ENCODE assay signal across 9 mouse cellular contexts in genomic region chr1:190944109-190944760, GRCm38 (mm10). TPM values are rescaled to one million over a fixed set of nuclear protein-coding genes. Genes with fewer than 3 reads are reported as not detected.
A peak's percentile ranks its signal among the peaks of the same experiment; 100 is the strongest.
DNase-seq lines count a peak whose midpoint lies in the region; ATAC-seq and TF ChIP-seq lines count a peak whose summit lies in the region.
"Had no signal": no experiment of that assay in that cellular context is flagged by ENCODE, and none has a peak within 500 bp of the region (broad histone marks: within the 10 kb centered on the region; RNA-seq: fewer than 3 reads in every experiment).

No protein-coding gene starts in this region.

- TF ChIP-seq EP300 in lung, postnatal 0 days (IDR thresholded peaks at IDR 0.05) = no peak

- TF ChIP-seq CTCF in lung, postnatal 0 days (IDR thresholded peaks at IDR 0.05) = peak; percentile 92

- no peaks in the 10 kb centered on the region for H3K27me3 ChIP-seq in forebrain, embryonic 12.5 days
- H3K27me3 ChIP-seq in lung, postnatal 0 days (replicated peaks; ENCODE audit: insufficient read depth, low read length) = no peaks in the 10 kb centered on the region
- H3K27me3 ChIP-seq: liver, embryonic 15.5 days had no signal

- no peak overlapping the region for H3K27ac ChIP-seq in forebrain, embryonic 12.5 days
- H3K27ac ChIP-seq in lung, postnatal 0 days (ENCODE audit: low read length) = no peak overlapping the region
- H3K27ac ChIP-seq: liver, embryonic 15.5 days had no signal

- ATAC-seq in forebrain, embryonic 12.5 days (ENCODE audit: low FRiP score) = peak; percentile 78
- peak; percentile 95 to 97 for ATAC-seq in hematopoietic stem cell, adult 5-6 weeks (replicated peaks in 1 of 2; ENCODE audit: insufficient read depth in 1 of 2, low FRiP score in 2 of 2, low TSS enrichment in 1 of 2, low read depth in 1 of 2, poor library complexity in 2 of 2, severe bottlenecking in 2 of 2)
- peak; percentile 81 for ATAC-seq in lung, postnatal 0 days

- no peak overlapping the region for H3K4me2 ChIP-seq in forebrain, embryonic 12.5 days
- no peak overlapping the region for H3K4me2 ChIP-seq in lung, postnatal 0 days (replicated peaks; ENCODE audit: low read depth, low read length)
- H3K4me2 ChIP-seq: liver, embryonic 15.5 days had no signal

- H3K9ac ChIP-seq in forebrain, embryonic 12.5 days = no peak overlapping the region
- no peak overlapping the region for H3K9ac ChIP-seq in lung, postnatal 0 days (replicated peaks; ENCODE audit: low read depth)
- H3K9ac ChIP-seq: liver, embryonic 15.5 days had no signal

- H3K4me1 ChIP-seq in forebrain, embryonic 12.5 days = no peaks in the 10 kb centered on the region
- H3K4me1 ChIP-seq in lung, postnatal 0 days (ENCODE audit: insufficient read depth, low read depth, low read length) = no peaks in the 10 kb centered on the region
- H3K4me1 ChIP-seq: liver, embryonic 15.5 days had no signal

- 63% methylated on average over 6 of the region's 6 CpGs for WGBS in forebrain, embryonic 12.5 days
- 49% methylated on average over 6 of the region's 6 CpGs for WGBS in lung, postnatal 0 days

- peak; percentile 80 for DNase-seq in ES-CJ7 (ENCODE audit: low read depth, low spot score)
- DNase-seq in brain, embryonic 18.5 days (ENCODE audit: low read depth, low spot score) = peak; percentile 50
- DNase-seq in layer of hippocampus, adult 9-10 months (ENCODE audit: low spot score) = peak; percentile 49
- DNase-seq in lung, postnatal 0 days (ENCODE audit: low spot score) = peak; percentile 78
- DNase-seq in retina, postnatal 1 day = peak; percentile 84
- peak; percentile 42 for DNase-seq in urinary bladder, adult 2 months (ENCODE audit: low spot score)

- H3K36me3 ChIP-seq in forebrain, embryonic 12.5 days (replicated peaks) = peaks cover 84% of the 10 kb centered on the region
- peaks cover 43% of the 10 kb centered on the region for H3K36me3 ChIP-seq in lung, postnatal 0 days (ENCODE audit: insufficient read depth, low read length)

- H3K9me3 ChIP-seq in forebrain, embryonic 12.5 days = no peaks in the 10 kb centered on the region
- no peaks in the 10 kb centered on the region for H3K9me3 ChIP-seq in lung, postnatal 0 days (ENCODE audit: low read length)
- H3K9me3 ChIP-seq: liver, embryonic 15.5 days had no signal

- no peak overlapping the region for H3K4me3 ChIP-seq in forebrain, embryonic 12.5 days (replicated peaks)
- H3K4me3 ChIP-seq in lung, postnatal 0 days (ENCODE audit: low read depth, low read length) = no peak overlapping the region
- H3K4me3 ChIP-seq: liver, embryonic 15.5 days had no signal

RNA-seq across cellular contexts. Expression of gene Angel2, which starts 19.3 kb away (rescaled TPM):
- 63.7 and 65.3 TPM in 2 replicates for polyA plus RNA-seq in forebrain, embryonic 12.5 days (2016; fragmentation: Nextera tagmentation; extraction: Ambion mirVana)
- 34.4 and 60.8 TPM in 2 replicates for total RNA-seq in hematopoietic stem cell, adult 5-6 weeks (2017)
- polyA plus RNA-seq in lung, postnatal 0 days (2015; fragmentation: Nextera tagmentation; extraction: Ambion mirVana) = 37.7 and 40.4 TPM in 2 replicates
- polyA plus RNA-seq in urinary bladder, adult 2 months (2012; rRNA removed) = 45.3 and 50.5 TPM in 2 replicates

RNA-seq across cellular contexts. Expression of gene Rps6kc1, which starts 32.7 kb away (rescaled TPM):
- polyA plus RNA-seq in forebrain, embryonic 12.5 days (2016; fragmentation: Nextera tagmentation; extraction: Ambion mirVana) = 22.5 and 25.5 TPM in 2 replicates
- 14.1 and 15.7 TPM in 2 replicates for total RNA-seq in hematopoietic stem cell, adult 5-6 weeks (2017)
- polyA plus RNA-seq in lung, postnatal 0 days (2015; fragmentation: Nextera tagmentation; extraction: Ambion mirVana) = 8.5 and 9.7 TPM in 2 replicates
- polyA plus RNA-seq in urinary bladder, adult 2 months (2012; rRNA removed) = 9.5 and 13.8 TPM in 2 replicates

RNA-seq across cellular contexts. Expression of gene Vash2, which starts 34.9 kb away (rescaled TPM):
- polyA plus RNA-seq in forebrain, embryonic 12.5 days (2016; fragmentation: Nextera tagmentation; extraction: Ambion mirVana) = 65.0 and 65.5 TPM in 2 replicates
- 0.81 TPM in 1 of 2 replicates, not detected in the other for total RNA-seq in hematopoietic stem cell, adult 5-6 weeks (2017)
- 4.2 and 4.3 TPM in 2 replicates for polyA plus RNA-seq in lung, postnatal 0 days (2015; fragmentation: Nextera tagmentation; extraction: Ambion mirVana)
- polyA plus RNA-seq in urinary bladder, adult 2 months (2012; rRNA removed) = 0.56 and 0.88 TPM in 2 replicates

Comparison
In these comparisons a context has a peak if more than half of its experiments do, and no peak if none do; other contexts are left out.
1. RNA of gene Vash2, which starts 34.9 kb away (polyA plus RNA-seq): 65.0 to 65.5 TPM in forebrain, embryonic 12.5 days; 4.2 to 4.3 TPM in lung, postnatal 0 days and 0.56 to 0.88 TPM in urinary bladder, adult 2 months; every median in the first group is over 10 times any median in the second.
2. Peak in every context shown above with its lines, with median percentiles within 50 percentile points of each other: DNase-seq and ATAC-seq.